Mouse (Mus musculus): ENCODE data around the gene Sox6.

The Sox6 gene

DNA sequence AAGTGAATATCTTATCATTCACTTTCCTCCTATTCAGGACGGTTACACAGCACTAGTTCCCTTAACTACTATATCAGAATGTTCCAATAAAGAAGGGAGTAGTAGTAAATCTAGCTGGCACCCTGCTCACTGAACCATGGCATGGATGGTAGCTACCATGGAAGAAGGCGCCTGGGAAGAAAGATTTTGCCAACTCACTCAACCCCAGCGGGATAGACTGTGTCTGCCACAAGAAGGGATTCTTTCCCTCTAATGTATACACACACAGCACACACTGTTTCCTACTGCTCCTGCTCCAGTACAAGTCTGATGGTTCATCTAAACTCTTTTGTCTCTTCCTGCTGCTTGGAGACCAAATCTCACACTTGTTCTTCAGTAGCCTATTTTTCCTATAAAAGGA, 147.1 kb downstream of the Sox6 start:
- no peak for DNase-seq (ENCODE audit: low spot score in 2 of 2)

DNA sequence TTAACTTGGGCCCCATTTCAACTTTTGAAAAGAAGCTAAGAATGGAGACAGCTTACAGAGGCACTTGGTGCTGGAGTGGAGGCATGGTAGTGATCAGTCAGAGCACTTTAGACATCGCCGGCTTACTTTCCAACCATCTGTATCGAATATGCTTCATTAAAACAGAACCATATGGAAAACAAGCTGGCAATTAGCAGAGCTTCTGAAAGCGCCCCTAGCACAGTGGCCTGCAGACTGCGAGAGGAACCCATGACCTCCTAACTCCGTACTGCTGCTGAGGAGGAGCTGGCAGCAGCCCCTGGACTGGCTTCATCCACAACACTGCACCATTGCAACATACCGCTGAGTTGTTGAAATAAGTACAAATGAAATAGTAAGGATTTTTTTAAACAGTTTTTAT, 148.7 kb downstream of the Sox6 start:
- no peak for DNase-seq (ENCODE audit: low spot score in 2 of 2)

DNA sequence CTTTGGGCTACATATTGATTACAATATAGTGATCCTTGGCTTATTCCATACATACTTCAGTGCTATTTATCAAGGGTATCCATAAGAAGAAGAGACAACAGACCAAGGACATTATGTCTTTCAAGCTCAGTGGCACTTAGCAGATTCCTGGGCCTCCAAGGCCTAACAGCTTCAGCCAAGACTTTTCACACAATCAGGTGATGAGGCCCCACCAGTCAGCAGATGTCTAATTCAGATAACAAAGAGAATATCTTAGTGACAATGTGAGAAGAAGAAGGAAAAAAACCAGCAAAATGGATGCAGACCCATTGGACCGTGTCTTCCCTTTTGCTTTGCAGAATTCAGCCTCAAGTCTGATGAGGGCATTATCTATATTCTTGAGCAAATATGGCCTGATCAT, 150.0 kb downstream of the Sox6 start:
- no peak for DNase-seq (ENCODE audit: low spot score in 2 of 2)

DNA sequence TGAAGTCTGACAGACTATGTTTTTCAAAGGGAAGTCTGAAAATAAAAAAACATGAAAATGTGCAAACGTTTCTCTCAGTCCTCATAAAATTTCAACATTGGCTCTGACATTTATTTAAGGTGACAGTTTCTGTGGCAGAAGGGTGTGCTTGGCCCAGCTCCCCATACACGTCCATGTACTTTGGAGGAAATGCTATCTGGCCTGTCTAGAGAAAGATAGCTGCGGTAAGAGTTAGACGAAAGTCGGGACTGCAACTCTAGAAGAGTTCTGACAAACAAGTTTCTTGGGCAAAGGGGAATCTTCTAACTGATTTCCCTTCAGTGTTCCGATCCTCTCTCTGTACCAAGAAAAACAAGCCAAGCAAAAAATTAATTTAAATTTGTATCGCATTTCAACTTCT, 150.5 kb downstream of the Sox6 start:
- no peak for DNase-seq (ENCODE audit: low spot score in 2 of 2)

DNA sequence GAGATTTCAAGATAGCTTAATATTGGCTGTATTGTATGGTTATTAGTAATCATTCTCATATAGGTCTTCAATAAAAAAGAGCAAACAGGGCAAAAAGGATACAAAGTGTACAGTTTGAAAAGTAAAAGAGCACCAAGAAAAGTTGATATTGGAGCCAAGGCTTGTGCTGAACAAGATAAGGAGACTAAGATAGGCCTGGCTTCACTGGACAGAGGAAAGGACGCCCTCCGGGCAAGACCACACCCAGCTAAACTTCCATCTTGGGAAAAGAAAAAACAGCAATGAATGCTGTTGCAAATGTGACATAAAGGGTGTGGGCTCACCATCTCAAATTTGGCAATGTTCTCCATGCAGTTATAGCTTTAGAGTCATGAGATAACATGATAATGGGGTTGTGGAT, 165.7 kb downstream of the Sox6 start:
- no peak for DNase-seq (ENCODE audit: low spot score in 2 of 2)

DNA sequence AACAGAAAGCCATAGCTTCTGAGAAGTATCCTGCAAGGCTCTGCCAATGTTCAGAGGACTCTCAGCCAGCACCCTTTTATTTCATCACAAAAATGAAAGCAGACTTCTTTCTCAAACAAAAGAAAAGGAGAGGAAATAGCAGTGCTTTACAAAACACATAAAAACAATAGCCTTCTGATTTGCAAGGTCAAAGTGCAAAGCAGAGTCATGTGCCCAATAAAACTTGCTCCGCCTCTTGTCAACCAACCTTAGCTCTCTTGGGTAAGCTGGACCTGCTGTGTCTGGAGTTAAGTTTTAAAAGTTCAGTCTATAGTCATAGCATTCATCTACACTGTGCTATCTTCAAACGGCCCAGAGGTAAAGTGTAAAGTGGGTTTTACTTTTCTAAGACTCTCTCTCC, 170.1 kb downstream of the Sox6 start:
- DNase-seq (ENCODE audit: low spot score in 2 of 2) = no peak

DNA sequence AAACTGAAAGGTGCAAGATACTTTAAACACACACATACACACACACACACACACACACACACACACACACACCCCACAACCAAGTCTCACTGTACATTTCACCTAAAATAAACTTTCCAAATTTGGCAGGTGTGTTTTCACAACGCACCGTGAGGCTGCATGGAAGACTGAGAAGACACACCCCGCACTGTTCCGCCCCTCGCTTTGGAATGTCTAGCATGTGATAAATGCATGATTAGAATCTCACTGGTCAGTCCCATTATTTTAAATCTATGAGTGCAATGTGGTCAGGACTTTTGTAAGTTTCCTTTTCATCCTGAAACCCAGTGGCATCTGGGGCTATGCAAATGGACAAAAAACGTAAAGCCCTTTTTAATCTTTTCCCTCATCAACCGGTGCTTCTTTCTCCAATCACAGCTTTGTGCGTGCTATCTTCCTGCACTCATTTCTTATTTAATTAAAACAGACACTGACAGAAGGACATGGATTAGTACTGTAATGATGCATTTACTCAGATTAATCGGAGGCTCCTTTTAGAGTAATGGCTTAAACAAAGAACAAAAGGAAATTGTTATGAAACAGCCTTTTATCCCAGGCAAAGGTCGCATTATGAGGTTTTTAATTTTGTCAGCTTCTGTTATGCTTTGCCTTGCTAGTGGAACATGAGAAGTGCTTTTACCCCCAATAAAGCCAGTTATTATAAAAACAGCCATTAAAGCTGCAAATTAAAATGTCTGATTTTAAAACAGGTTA, 170.9 kb downstream of the Sox6 start:
- DNase-seq (ENCODE audit: low spot score in 2 of 2) = no peak

DNA sequence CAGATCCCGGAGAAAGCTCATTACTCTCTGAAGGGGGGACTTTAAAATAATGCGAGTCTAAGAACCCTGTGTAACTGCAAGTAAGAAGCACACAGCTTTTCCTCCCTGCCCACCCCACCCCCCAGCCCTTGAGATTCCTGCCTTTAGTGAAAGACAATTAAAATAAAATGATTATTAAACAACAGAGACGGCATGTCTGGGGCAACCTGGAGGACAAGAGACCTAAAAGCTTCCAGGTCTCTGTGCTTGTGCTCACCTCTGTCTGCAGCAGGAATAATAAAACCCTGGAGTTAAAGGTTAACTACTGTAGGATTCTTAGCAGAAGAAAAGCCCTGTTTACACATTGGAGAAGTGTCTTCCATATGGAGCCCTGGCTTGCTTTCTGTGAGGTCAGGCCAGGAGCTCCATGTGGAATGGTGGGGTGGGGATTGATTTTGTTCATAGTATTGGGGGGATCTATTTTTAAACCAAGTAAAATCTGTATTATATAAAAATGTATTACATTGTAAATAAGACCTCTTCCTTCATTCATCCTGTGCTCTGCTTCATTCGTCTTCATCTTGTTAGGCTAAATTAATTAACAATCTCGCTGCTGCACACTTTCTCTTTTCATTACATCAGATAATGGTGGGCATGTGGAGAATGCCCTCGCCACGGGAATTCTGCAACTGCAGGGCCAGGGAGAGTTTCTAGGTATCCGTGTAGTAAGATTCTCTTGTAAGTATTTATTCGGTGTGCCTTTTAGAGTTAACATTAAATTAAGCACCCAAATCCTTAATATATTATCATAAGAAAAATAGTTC, 171.7 kb downstream of the Sox6 start:
- no peak for DNase-seq (ENCODE audit: low spot score in 2 of 2)

DNA sequence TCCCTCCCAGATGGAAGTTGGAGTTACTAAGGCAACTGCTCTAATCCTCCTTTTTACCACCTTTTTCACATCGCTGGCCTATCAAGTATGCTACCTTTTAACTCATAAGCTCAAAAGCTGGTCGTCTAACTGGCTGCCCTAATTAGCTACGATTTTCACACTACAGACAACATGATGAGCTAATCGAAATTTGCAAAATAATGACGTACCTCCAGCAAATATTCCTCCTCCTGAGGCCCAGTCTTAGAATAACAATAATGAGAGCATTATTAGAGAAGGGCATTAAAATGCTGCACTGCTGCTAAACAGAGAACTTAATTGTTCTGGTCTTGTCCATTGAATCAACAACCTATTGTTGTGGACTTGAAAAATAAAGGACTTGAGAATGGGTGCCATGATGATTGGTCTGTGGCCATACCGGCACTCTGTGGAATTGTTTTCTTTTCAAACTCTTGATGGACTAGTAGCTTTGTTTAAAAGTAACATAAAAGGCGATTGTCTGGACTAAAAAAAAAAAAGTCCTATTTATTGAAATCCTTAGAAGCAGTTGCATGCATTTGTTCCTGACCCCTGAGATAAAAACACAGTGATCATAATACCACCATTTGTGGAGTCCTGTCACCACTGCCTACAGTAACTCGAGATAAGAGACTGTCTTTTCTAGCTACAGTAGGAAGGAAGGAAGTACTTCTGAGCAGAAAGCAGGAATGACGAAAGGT, 172.5 kb downstream of the Sox6 start:
- no peak for DNase-seq (ENCODE audit: low spot score in 2 of 2)

DNA sequence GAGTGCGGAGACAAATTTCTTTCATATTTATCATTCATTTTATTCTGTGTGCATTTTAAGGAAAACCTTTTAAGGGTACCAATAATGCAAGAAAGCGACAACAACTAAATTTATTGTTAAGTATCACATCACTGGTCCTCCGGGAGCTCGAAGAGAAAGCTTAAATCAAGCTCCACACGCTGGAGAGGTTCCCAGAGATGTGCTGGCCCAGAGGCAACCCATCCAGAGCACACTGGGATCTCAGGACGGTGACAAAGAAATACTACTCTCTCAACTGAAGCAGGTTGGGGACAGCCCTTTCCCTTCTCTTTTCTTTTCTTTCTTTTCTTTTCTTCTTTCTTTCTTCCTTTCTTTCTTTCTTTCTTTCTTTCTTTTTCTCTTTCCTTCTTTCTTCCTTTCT, 173.4 kb downstream of the Sox6 start:
- no peak for DNase-seq (ENCODE audit: low spot score in 2 of 2)

DNA sequence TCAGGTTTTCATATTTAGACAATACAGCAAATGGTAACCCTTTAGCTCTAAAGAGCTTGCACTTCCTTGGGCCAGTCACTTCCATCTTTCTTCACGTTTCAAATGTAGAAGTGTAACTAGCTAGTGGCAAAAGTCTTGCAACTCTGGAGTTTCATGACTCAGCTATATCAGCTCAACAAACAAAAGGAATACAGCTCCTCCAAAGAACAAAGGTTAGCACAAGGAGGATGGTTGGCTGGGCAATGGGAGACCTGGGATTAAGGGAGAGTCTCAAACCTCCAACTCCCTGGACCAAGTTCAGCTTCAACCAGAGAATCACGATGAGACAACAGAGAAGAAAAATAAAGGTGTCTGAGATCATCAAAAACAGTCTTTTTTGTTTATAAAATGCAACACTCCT, 174.2 kb downstream of the Sox6 start:
- DNase-seq (ENCODE audit: low spot score in 2 of 2) = no peak

DNA sequence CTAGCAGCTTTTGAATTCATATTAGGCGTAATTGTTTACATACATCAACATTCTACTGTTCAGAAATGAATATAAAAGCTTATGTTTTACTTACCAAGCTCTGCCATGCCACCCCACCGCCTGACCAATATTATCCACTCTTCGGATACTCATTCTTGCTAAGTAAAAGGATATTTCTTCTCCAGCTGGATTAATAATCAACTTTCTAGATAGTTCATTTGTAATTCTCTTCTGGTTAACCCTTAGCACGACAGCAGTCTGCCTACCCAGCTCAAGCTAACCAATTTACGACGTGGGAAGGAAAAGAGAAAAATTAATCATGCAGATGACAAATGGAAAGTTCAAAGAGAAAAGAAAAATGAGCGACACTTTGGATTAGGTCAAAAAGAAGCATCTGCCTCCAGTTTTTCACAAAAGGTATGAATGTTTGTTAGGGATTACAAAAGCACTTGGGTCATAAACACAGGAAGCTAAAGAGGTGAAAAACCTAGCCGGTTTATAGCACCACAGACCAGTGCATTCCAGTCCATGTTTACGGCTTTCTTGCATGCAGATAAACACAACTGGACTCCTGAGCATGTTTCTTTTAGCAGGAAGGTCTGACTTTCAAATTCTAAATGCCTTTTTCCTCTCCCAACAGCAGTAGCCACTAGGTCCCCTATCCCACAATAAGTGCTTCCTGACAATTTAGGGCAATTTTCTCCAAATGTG, 178.8 kb downstream of the Sox6 start:
- DNase-seq (ENCODE audit: low spot score in 2 of 2) = no peak

DNA sequence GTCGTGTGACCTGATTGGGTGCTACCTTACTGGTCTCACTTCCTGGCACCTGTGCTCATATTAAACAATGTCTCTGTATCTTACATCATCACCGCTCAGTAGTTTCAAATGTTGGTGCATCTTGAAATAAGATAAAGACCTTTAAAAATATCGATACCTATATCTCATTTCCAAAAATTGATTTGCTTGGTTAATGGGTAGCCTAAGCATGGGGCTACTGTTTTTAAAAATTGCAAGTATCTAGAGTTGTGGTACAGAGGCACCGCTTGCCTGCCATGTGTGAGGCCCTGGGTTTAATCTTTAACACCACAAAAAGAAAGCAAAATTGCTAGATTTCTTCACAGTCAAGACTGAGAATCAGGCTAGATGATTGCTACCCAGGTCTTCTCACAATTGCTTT, 187.5 kb downstream of the Sox6 start:
- DNase-seq (ENCODE audit: low spot score in 2 of 2) = no peak

DNA sequence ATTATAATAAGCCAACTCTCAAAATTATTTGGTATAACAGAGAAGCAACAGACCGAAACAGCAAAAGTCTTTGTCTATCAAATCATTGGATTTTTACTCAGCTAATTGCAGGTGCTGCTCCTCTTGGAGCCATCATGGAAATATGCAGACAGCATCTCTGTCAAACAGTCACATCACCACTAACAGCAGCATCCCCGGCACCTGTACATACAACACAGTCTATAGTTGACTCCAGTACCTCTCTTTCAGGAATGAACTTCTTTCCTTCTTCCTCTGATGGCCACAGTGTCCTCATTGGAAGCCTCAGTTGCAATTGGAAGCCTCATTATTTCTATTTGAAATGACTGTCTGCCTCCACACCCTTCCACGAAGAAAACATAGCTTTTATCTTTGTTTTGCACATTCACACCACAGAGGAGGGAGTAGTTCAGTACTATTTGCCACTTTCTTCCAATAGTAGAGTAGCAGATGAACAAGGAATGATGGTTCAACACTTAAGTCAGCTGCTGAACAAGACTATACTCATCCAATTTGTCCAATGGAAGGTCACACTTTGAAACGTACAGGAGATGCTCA, 192.7 kb downstream of the Sox6 start:
- DNase-seq (ENCODE audit: low spot score in 2 of 2) = peak; percentile 51 to 67

DNA sequence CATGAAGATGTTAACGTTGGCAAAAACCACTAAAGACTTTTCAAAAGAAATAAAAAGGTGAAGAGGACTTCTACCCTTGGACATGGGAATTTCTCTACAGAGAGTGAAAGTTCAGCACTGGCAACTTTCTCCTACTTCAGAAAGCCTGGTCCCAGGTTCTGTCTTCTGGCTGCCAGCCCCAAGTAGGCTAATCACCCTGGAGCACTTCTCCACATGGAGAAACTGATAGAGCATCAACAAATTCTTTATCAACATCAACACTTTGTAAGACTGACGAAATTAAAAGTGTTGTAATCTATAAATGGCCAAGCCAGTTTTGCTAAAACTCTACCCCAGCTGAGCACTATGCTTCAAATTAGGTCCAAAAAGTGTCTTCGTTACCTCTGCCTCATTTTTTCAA, 193.7 kb downstream of the Sox6 start:
- DNase-seq (ENCODE audit: low spot score in 2 of 2) = peak; percentile 39 to 66

DNA sequence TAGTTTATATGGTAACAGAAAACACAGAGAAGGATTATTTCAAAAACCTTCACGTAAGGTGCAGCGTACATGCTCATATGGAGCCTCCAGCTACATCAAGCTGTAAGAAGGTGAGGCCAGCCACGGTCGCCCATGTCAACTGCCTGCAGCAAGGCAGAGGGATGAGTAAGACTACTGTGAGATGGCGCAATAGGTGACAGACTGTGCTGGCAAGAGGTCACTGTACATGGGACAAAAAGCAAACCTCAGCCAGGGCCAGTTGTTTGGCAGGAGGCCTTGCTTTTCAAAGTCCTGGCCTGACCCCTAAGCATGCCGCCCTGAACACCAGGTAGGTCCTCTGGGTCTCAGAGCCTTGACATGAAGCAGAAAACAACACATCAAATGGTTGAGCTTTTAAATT, 194.2 kb downstream of the Sox6 start:
- DNase-seq (ENCODE audit: low spot score in 2 of 2) = peak; percentile 66 to 68

DNA sequence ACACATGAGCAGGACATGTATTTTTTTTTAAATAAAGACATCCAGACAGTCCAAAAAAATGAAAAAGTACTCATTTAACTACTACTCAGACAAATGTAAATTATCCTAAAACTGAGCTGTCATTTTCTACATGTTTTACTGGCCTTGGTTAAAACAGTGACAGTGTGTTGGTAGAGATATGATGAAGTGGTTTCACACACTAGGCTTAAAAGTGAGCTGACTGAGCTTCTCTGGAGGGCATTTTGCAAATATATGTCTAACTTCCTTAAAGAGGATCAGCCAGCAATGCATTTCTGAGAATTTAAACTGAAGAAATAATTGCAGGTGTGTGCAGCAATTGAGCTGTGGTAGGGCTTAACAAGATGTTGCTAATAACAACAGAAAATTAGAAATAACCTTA, 196.3 kb downstream of the Sox6 start:
- no peak for DNase-seq (ENCODE audit: low spot score in 2 of 2)

DNA sequence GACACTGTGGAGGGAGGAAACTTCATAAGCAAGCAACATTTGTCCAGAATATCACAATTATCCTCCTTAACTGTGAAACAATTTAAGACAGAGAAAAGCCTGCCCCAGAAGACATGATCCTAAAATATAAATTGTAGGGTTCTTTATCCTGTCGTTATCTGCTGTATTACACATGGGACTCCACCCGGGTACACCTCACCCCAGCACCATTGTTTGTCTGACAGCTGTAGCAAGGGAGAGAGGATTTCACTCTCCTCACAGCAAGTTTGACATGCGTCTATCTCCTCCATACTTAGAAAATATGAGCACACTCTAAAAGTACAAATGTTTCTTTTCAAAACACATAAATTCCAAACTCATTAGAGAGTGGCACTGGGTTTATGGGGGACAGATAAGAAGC, 198.0 kb downstream of the Sox6 start:
- no peak for DNase-seq (ENCODE audit: low spot score in 2 of 2)

DNA sequence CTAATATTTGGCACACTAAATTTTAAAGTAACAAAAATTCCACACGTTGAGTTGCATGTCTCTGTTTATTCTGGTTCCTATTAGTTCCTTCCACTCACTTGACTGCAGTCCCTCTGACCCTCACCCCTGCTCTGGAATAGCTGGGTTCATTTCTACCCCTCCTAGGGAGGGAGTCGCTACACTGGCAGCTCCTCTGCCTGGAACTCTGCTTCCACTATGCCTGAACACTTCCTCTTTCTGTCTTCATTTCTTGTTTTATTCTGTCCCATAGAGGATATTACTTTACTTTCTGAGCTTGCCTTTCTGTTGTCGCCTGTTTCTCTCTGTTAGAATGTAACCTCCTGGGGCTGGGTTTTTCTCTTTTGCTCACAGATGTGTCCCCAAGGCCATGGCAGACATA, 203.6 kb downstream of the Sox6 start:
- DNase-seq (ENCODE audit: low spot score in 2 of 2) = no peak

DNA sequence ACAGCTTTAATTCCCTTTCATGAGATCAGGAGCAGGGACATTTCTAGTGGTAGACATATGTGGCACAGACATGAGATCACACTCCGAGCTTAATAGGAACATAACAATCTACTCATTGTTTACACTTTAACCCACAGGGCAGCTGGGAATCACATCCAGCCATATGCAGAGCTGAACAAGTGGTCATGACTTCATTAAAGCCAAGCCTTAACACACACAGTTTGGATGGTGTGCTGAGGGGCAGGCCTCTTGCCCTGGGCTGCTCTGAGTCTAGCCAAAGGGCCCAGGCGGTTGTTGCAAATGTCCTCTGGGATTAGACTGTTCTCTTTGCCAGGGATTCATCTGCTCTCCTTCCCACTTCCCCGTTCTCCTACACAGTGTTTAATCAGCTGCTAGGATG, 204.9 kb downstream of the Sox6 start:
- DNase-seq (ENCODE audit: low spot score in 2 of 2) = no peak

DNA sequence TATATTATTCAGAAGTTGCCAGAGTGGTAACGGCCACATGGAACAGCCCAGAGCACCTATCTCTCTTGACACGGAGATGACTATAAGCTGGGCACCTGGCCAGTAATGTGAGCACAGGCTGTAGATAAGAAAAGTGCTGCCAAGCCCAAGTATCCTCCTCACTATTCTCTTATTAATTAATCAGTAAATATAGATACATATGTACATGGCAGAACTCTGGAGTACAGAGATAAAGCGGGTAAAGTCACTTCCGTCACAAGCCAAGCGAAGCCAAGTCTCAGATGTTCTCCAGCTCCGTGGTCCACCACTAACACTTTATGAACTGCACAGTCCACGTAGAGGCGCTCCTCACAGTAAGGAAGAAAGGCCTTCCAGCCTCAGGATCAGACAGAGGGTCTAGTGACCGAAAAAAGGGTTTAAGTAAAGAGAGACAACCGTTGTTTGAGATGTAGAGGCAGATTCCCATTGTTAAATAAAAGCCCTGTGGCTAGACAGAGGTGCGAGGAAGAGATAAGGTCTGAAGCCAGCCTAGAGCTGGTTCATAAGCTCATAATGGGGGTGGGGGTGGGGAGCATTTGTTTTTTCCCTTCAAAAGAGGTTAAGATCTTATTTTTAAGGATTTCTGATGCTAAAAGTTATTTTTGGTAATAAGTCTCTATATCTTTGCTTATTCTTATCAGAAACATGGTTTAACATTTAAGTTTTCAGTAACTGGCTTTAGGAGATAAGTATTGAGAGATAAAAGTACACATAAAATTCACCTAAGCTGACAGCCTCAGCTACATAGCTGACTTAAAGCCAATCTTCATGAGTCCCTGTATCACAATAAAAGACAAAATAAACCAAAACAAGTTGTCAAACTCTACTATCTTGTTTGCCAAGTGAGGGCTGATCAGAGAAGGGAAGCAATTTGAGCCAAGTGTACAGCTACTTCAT, 207.4 kb downstream of the Sox6 start:
- DNase-seq (ENCODE audit: low spot score in 2 of 2) = peak; percentile 69 to 85
